Mouse (Mus musculus) kidney, adult 2 months (tissue): Measurements from ENCODE around the gene Tbx6.

Experiments
- CTCF ChIP-seq: fragments of 200-500 bp; conservative IDR thresholded peaks from 2 replicates; pipeline ENCODE4 v1.5.1; 2011; ENCODE audit warnings: low read depth, mild to moderate bottlenecking, control low read depth, low read length, moderate library complexity, mixed read lengths; ENCODE audit not compliant: insufficient read depth, insufficient read length
- POLR2A ChIP-seq: fragments of 200-500 bp; IDR thresholded peaks from one replicate; pipeline ENCODE4 v1.6.1; 2011; ENCODE audit warnings: low read depth, low read length, control low read depth

DNA sequence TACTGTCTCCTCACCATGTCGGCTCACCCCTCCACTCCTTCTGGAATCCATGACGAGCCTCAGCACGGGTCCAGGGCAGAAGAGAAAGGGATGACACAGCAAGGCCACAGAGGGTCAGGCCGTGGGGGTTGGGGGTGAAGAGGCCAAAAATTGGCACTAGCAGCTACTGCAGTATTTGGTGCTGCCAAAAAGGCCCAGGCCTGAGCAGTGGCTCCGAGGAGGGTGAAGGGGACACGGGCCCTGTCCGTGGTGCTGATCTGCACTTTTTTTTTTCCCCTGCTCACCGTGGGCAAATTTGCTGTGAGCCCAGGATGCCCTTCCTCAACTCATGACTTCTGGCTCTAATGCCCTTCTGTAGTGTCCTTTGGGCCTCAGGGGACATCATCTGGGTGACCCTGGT lies 44.1 kb downstream of the Tbx6 start:
- no peak for TF ChIP-seq CTCF
- no peak for TF ChIP-seq POLR2A
